Mouse (Mus musculus) CH12.LX (cell line): ENCODE results near the gene Arpc5l. TPM values are rescaled to one million over a fixed set of nuclear protein-coding genes. Genes with fewer than 3 reads are reported as not detected.

Experiments used
- DNase-seq: peaks from one replicate; pipeline ENCODE4 v3.0.0-alpha.2; 2013; ENCODE audit errors: extremely low read depth
- H3K27ac ChIP-seq: 2 replicates; pipeline ENCODE4 v1.5.1; 2012; ENCODE audit warnings: low read depth, mild to moderate bottlenecking, control low read depth, moderate library complexity; ENCODE audit not compliant: insufficient read depth
- H3K27me3 ChIP-seq: replicated peaks from 2 replicates; pipeline ENCODE3; 2012; ENCODE audit warnings: inconsistent platforms
- H3K36me3 ChIP-seq, 2 experiments: replicated peaks in 1 of 2; 2 replicates each; pipeline versions ENCODE3 to v1.6.1; 2012; ENCODE audit warnings: inconsistent platforms in 1 of 2, low read length in 1 of 2, mild to moderate bottlenecking in 1 of 2, mixed read lengths in 1 of 2, moderate library complexity in 1 of 2; ENCODE audit not compliant: control insufficient read depth in 1 of 2, insufficient read depth in 1 of 2
- H3K4me1 ChIP-seq, 2 experiments: 2 replicates each; pipeline ENCODE4 v1.6.1; 2012; ENCODE audit warnings: inconsistent platforms in 1 of 2, moderate library complexity in 1 of 2; ENCODE audit not compliant: insufficient read depth in 2 of 2, control insufficient read depth in 1 of 2
- H3K4me2 ChIP-seq: 2 replicates; pipeline ENCODE4 v1.6.1; 2012; ENCODE audit warnings: low read depth, mild to moderate bottlenecking, control low read depth; ENCODE audit not compliant: poor library complexity, insufficient read depth, severe bottlenecking
- H3K4me3 ChIP-seq, 3 experiments: fragments of 150-350 bp in 1 of 3; sonication (generic) in 1 of 3; replicated peaks in 1 of 3; 2 replicates each; pipeline versions ENCODE3 to v1.5.1; 2011 to 2012; ENCODE audit warnings: low read depth in 2 of 3, low read length in 2 of 3, mild to moderate bottlenecking in 2 of 3, moderate library complexity in 2 of 3, control low read depth in 1 of 3, improper control_type of control experiment in 1 of 3, inconsistent platforms in 1 of 3, mixed read lengths in 1 of 3; ENCODE audit not compliant: poor library complexity in 1 of 3
- H3K79me2 ChIP-seq: replicated peaks from 2 replicates; pipeline ENCODE4 v1.6.1; 2012; ENCODE audit warnings: mild to moderate bottlenecking, moderate library complexity; ENCODE audit not compliant: control insufficient read depth, poor library complexity, insufficient read depth, severe bottlenecking; ENCODE audit errors: extremely low read depth
- H3K9ac ChIP-seq: 2 replicates; pipeline ENCODE4 v1.6.1; 2012; ENCODE audit warnings: low read depth, mild to moderate bottlenecking, control low read depth, moderate library complexity; ENCODE audit not compliant: insufficient read depth
- H3K9me3 ChIP-seq: replicated peaks from 2 replicates; pipeline ENCODE3; 2012; ENCODE audit warnings: low read length, inconsistent platforms, mixed read lengths
- BHLHE40 ChIP-seq: IDR thresholded peaks from 2 replicates; pipeline ENCODE4 v1.6.1; 2011; ENCODE audit warnings: mild to moderate bottlenecking, low read depth, low read length, improper control_type of control experiment
- CHD1 ChIP-seq: IDR thresholded peaks from 2 replicates; pipeline ENCODE4 v1.6.1; 2012; ENCODE audit warnings: low read depth, low read length, improper control_type of control experiment, inconsistent platforms
- CTCF ChIP-seq, 2 experiments: IDR thresholded peaks in 1 of 2; conservative IDR thresholded peaks in 1 of 2; 2 replicates each; pipeline ENCODE4 v1.5.1; 2011 to 2012; ENCODE audit warnings: low read depth in 2 of 2, low read length in 2 of 2, improper control_type of control experiment in 1 of 2, inconsistent platforms in 1 of 2, mild to moderate bottlenecking in 1 of 2, moderate library complexity in 1 of 2
- EP300 ChIP-seq: IDR thresholded peaks from 2 replicates; pipeline ENCODE4 v1.6.1; 2011; ENCODE audit warnings: low read length, improper control_type of control experiment
- GABPA ChIP-seq: IDR thresholded peaks from 2 replicates; pipeline ENCODE4 v1.6.1; 2012; ENCODE audit warnings: low read depth, low read length, improper control_type of control experiment, inconsistent platforms; ENCODE audit not compliant: insufficient replicate concordance
- HCFC1 ChIP-seq: IDR thresholded peaks from 2 replicates; pipeline ENCODE4 v1.6.1; 2012; ENCODE audit warnings: low read depth, mild to moderate bottlenecking, inconsistent platforms, low read length, improper control_type of control experiment
- IRF4 ChIP-seq: IDR thresholded peaks from 2 replicates; pipeline ENCODE4 v1.6.1; 2014; ENCODE audit warnings: low read depth, mild to moderate bottlenecking, inconsistent platforms, low read length, improper control_type of control experiment
- JUND ChIP-seq: conservative IDR thresholded peaks from 2 replicates; pipeline ENCODE4 v1.6.1; 2011; ENCODE audit warnings: low read depth, low read length, improper control_type of control experiment
- MAFK ChIP-seq: IDR thresholded peaks from 2 replicates; pipeline ENCODE4 v1.6.1; 2011; ENCODE audit warnings: low read length, improper control_type of control experiment; ENCODE audit not compliant: insufficient replicate concordance
- MAX ChIP-seq: IDR thresholded peaks from 2 replicates; pipeline ENCODE4 v1.6.1; 2011; ENCODE audit warnings: low read length, improper control_type of control experiment
- MAZ ChIP-seq: IDR thresholded peaks from 2 replicates; pipeline ENCODE4 v1.6.1; 2012; ENCODE audit warnings: low read depth, mild to moderate bottlenecking, inconsistent platforms, low read length, improper control_type of control experiment, moderate library complexity
- MEF2A ChIP-seq: IDR thresholded peaks from 2 replicates; pipeline ENCODE4 v1.6.1; 2014; ENCODE audit warnings: low read depth, mild to moderate bottlenecking, inconsistent platforms, low read length, improper control_type of control experiment, borderline replicate concordance
- MXI1 ChIP-seq: IDR thresholded peaks from 2 replicates; pipeline ENCODE4 v1.6.1; 2011; ENCODE audit warnings: mild to moderate bottlenecking, low read depth, low read length, improper control_type of control experiment
- NELFE ChIP-seq: IDR thresholded peaks from 2 replicates; pipeline ENCODE4 v1.6.1; 2011; ENCODE audit warnings: low read depth, low read length, improper control_type of control experiment
- NRF1 ChIP-seq: IDR thresholded peaks from 2 replicates; pipeline ENCODE4 v1.6.1; 2014; ENCODE audit warnings: low read depth, mild to moderate bottlenecking, inconsistent platforms, low read length, improper control_type of control experiment, moderate library complexity
- PAX5 ChIP-seq: IDR thresholded peaks from 2 replicates; pipeline ENCODE4 v1.6.1; 2012; ENCODE audit warnings: low read length, inconsistent platforms, mixed read lengths
- POLR2A ChIP-seq: IDR thresholded peaks from 2 replicates; pipeline ENCODE4 v1.6.1; 2011; ENCODE audit warnings: low read depth, mild to moderate bottlenecking, improper control_type of control experiment, low read length
- POLR2AphosphoS2 ChIP-seq: IDR thresholded peaks from 2 replicates; pipeline ENCODE4 v1.6.1; 2011; ENCODE audit warnings: low read depth, low read length, improper control_type of control experiment
- RAD21 ChIP-seq: IDR thresholded peaks from 2 replicates; pipeline ENCODE4 v1.6.1; 2011; ENCODE audit warnings: low read depth, mild to moderate bottlenecking, low read length, improper control_type of control experiment, moderate library complexity
- RCOR1 ChIP-seq: conservative IDR thresholded peaks from 2 replicates; pipeline ENCODE4 v1.6.1; 2012; ENCODE audit warnings: low read depth, mild to moderate bottlenecking, inconsistent platforms, low read length, improper control_type of control experiment
- SIN3A ChIP-seq: IDR thresholded peaks from 2 replicates; pipeline ENCODE4 v1.6.1; 2012; ENCODE audit warnings: low read length, improper control_type of control experiment, inconsistent platforms
- SMC3 ChIP-seq: IDR thresholded peaks from 2 replicates; pipeline ENCODE4 v1.6.1; 2011; ENCODE audit warnings: low read depth, low read length, improper control_type of control experiment
- TBP ChIP-seq: conservative IDR thresholded peaks from 2 replicates; pipeline ENCODE4 v1.6.1; 2011; ENCODE audit warnings: low read depth, low read length, improper control_type of control experiment
- TCF12 ChIP-seq: IDR thresholded peaks from 2 replicates; pipeline ENCODE4 v1.6.1; 2014; ENCODE audit warnings: low read depth, mild to moderate bottlenecking, inconsistent platforms, low read length, improper control_type of control experiment
- UBTF ChIP-seq: IDR thresholded peaks from 2 replicates; pipeline ENCODE4 v1.6.1; 2012; ENCODE audit warnings: low read depth, mild to moderate bottlenecking, inconsistent platforms, low read length, improper control_type of control experiment, moderate library complexity
- USF1 ChIP-seq: IDR thresholded peaks from 2 replicates; pipeline ENCODE4 v1.6.1; 2014; ENCODE audit warnings: low read depth, mild to moderate bottlenecking, inconsistent platforms, low read length, improper control_type of control experiment
- USF2 ChIP-seq: conservative IDR thresholded peaks from 2 replicates; pipeline ENCODE4 v1.6.1; 2011; ENCODE audit warnings: low read depth, low read length, improper control_type of control experiment
- ZKSCAN1 ChIP-seq: IDR thresholded peaks from 2 replicates; pipeline ENCODE4 v1.6.1; 2012; ENCODE audit warnings: low read depth, inconsistent platforms, low read length, improper control_type of control experiment, borderline replicate concordance
- ZMIZ1 ChIP-seq: IDR thresholded peaks from 2 replicates; pipeline ENCODE4 v1.6.1; 2012; ENCODE audit warnings: low read depth, mild to moderate bottlenecking, inconsistent platforms, low read length, improper control_type of control experiment
- ZNF384 ChIP-seq: IDR thresholded peaks from 2 replicates; pipeline ENCODE4 v1.6.1; 2012; ENCODE audit warnings: low read depth, low read length, improper control_type of control experiment, inconsistent platforms
- dilution Hi-C: fragments of 300-500 bp; cut with MboI; formaldehyde crosslinking; loops from 2 replicates; pipeline ENCODE4 v1.14.3; 2020; ENCODE audit warnings: low sequenced_read_pairs; ENCODE audit not compliant: extremely low pct_unique_long_range_greater_than_20kb, extremely low pct_ligation_motif_present
- in situ Hi-C: fragments of 300-500 bp; cut with MboI; formaldehyde crosslinking; loops from 3 replicates; pipeline ENCODE4 v1.14.3; 2019; ENCODE audit warnings: low sequenced_read_pairs, low pct_ligation_motif_present, low pct_unique_long_range_greater_than_20kb, mixed read lengths
- polyA plus RNA-seq: library from polyadenylated mRNA; unstranded; fragments of >175 nt; gene quantifications from 2 replicates; pipeline ENCODE4 v1.2.1, GENCODE M21; 2012; ENCODE audit warnings: low read depth; ENCODE audit not compliant: insufficient read length
- total RNA-seq, 2 experiments: library from RNA; depleted of rRNA; stranded (reverse); fragments of 300-350 nt in 1 of 2; fragments of >200 nt in 1 of 2; gene quantifications; 2 replicates each; pipeline ENCODE4 v1.2.3; 2012 to 2014

Gene Arpc5l
- total and polyA plus RNA-seq, 3 experiments = 139 to 300 (median 212) TPM

- Histone ChIP-seq H3K4me3 (no peak overlapping the region), H3K79me2 (peaks cover 31% of the 10 kb centered on the region), H3K4me1 (peaks cover 6 to 56% of the 10 kb centered on the region in 2 experiments), H3K9ac (no peak overlapping the region), H3K4me2 (no peak overlapping the region), H3K27ac (no peak overlapping the region), H3K36me3 (peaks cover 43 to 53% of the 10 kb centered on the region in 2 experiments), H3K9me3 (no peaks in the 10 kb centered on the region), H3K27me3 (no peaks in the 10 kb centered on the region)
- in situ Hi-C loops (no loop called here), dilution Hi-C loops (no loop called here)
- TF ChIP-seq UBTF (no peak), MXI1 (no peak), EP300 (no peak), ZNF384 (no peak), ZMIZ1 (0 out of 2 replicates have a peak, but pooled peaks have one; percentile 1), TCF12 (no peak), POLR2AphosphoS2 (peak; percentile 64), SMC3 (no peak), SIN3A (no peak), TBP (no peak), USF1 (no peak), ZKSCAN1 (no peak), RCOR1 (no peak), POLR2A (peak; percentile 20; the same call in 1 of the 2 replicates), MAFK (no peak), RAD21 (no peak), MAX (no peak), CHD1 (no peak), PAX5 (no peak), NELFE (no peak), MEF2A (no peak), CTCF (conservative IDR thresholded peaks at IDR 0.05 in 1 of 2, IDR thresholded peaks at IDR 0.05 in 1 of 2; ENCODE audit: low read depth in 2 of 2, low read length in 2 of 2) (no peak), BHLHE40 (no peak), HCFC1 (no peak), MAZ (no peak)
- no peak for DNase-seq
Measured at GRCm38 (mm10) chr2:39000587-39000919, 4.6 kb upstream of the Arpc5l start.

- H3K79me2 ChIP-seq = peaks cover 41% of the 10 kb centered on the region
- H3K36me3 ChIP-seq = peaks cover 43 to 53% of the 10 kb centered on the region in 2 experiments
- H3K27ac ChIP-seq = no peak overlapping the region
- no peak for DNase-seq
- H3K4me1 ChIP-seq = peaks cover 6 to 55% of the 10 kb centered on the region in 2 experiments
- H3K9me3 ChIP-seq = no peaks in the 10 kb centered on the region
- H3K4me3 ChIP-seq = peak overlapping the region in 1 of 3 experiments; percentile 32
- in situ Hi-C loops = no loop called here
- dilution Hi-C loops = no loop called here
- H3K9ac ChIP-seq = no peak overlapping the region; the same call in 1 of the 2 replicates
- no peaks in the 10 kb centered on the region for H3K27me3 ChIP-seq
- H3K4me2 ChIP-seq = peak overlapping the region; percentile 89; the same call in 1 of the 2 replicates
- TF ChIP-seq IRF4 (no peak), MAFK (no peak), POLR2A (peak; percentile 37; the same call in 1 of the 2 replicates), USF2 (no peak), EP300 (no peak), GABPA (no peak), JUND (no peak), UBTF (no peak), POLR2AphosphoS2 (no peak), SIN3A (0 out of 2 replicates have a peak, but pooled peaks have one; percentile 29), NRF1 (no peak)
Measured at GRCm38 (mm10) chr2:39001866-39002265, 3.3 kb upstream of the Arpc5l start.
